Mouse (Mus musculus) adrenal gland, adult 10 weeks (tissue): Measurements from ENCODE around the gene Vmn2r32. TPM values are rescaled to one million over a fixed set of nuclear protein-coding genes. Genes with fewer than 3 reads are reported as not detected.

Experiments
- polyA plus RNA-seq: library from polyadenylated mRNA; stranded (reverse); fragments of 350-450 nt; fragmentation: Illumina TruSeq; extraction: RNeasy Lipid Tissue Mini Kit (QIAGEN cat#74804); gene quantifications from one replicate; pipeline ENCODE4 v1.2.3, GENCODE M21; 2014; ENCODE audit warnings: low read depth, low replicate concordance

The Vmn2r32 gene
- not detected for polyA plus RNA-seq

GRCm38 (mm10) chr7:7479918-7480317 is at the start of gene Vmn2r32:
Vmn2r32 (minus strand) TSS chr7:7480018.

Other genes starting within 250 kb of the Vmn2r32 start
- gene Vmn2r29, start 232.7 kb downstream of the Vmn2r32 start, polyA plus RNA-seq = 7.3 TPM
- gene Gm45844, start 201.7 kb downstream of the Vmn2r32 start, polyA plus RNA-seq = 7.7 TPM
- gene Clcn4, start 179.2 kb downstream of the Vmn2r32 start, polyA plus RNA-seq = 171 TPM
- gene Vmn2r30, start 142.4 kb downstream of the Vmn2r32 start, polyA plus RNA-seq = 1.5 TPM
- 2.4 TPM for gene Gm45783, start 105.4 kb downstream of the Vmn2r32 start, polyA plus RNA-seq
- gene Vmn2r31, start 80.3 kb downstream of the Vmn2r32 start, polyA plus RNA-seq = not detected
- gene Vmn2r33, start 86.8 kb upstream of the Vmn2r32 start, polyA plus RNA-seq = not detected
- gene Vmn2r34, start 209.5 kb upstream of the Vmn2r32 start, polyA plus RNA-seq = not detected